Mouse (Mus musculus) midbrain, embryonic 10.5 days (tissue): ENCODE results near the gene Gpc1. TPM values are rescaled to one million over a fixed set of nuclear protein-coding genes. Genes with fewer than 3 reads are reported as not detected.

Experiments
- DNase-seq: peaks from one replicate; pipeline ENCODE4 v3.0.0-alpha.2; 2017; ENCODE audit warnings: low spot score
- H3K27ac ChIP-seq: fragments of 300-500 bp; sonication (generic); replicated peaks from 2 replicates; pipeline ENCODE4 v1.5.1; 2016; ENCODE audit warnings: mild to moderate bottlenecking
- H3K27me3 ChIP-seq: fragments of 300-500 bp; sonication (generic); 2 replicates; pipeline ENCODE4 v1.6.1; 2016; ENCODE audit warnings: low read depth, mild to moderate bottlenecking; ENCODE audit not compliant: poor library complexity, severe bottlenecking
- H3K36me3 ChIP-seq: fragments of 300-500 bp; sonication (generic); 2 replicates; pipeline ENCODE4 v1.6.1; 2016; ENCODE audit warnings: mild to moderate bottlenecking, moderate library complexity
- H3K4me1 ChIP-seq: fragments of 300-500 bp; sonication (generic); 2 replicates; pipeline ENCODE4 v1.6.1; 2016
- H3K4me3 ChIP-seq: fragments of 300-500 bp; sonication (generic); 2 replicates; pipeline ENCODE4 v1.5.1; 2016; ENCODE audit warnings: mild to moderate bottlenecking, moderate library complexity
- H3K9me3 ChIP-seq: fragments of 300-500 bp; sonication (generic); replicated peaks from 2 replicates; pipeline ENCODE4 v1.6.1; 2016; ENCODE audit warnings: mild to moderate bottlenecking
- WGBS: fragments of 180-500 bp; shearing (Covaris S2); methylation state at CpG from one replicate; pipeline ENCODE4 v1.1.7; 2016; 5-methylcytosine and 5-hydroxymethylcytosine counted together
- polyA plus RNA-seq: library from polyadenylated mRNA; unstranded; fragments of >200 nt; fragmentation: Nextera tagmentation; extraction: Ambion mirVana; gene quantifications from 2 replicates; pipeline ENCODE4 v1.2.1, GENCODE M21; 2016

The Gpc1 gene
- 65.5 and 71.4 TPM in 2 replicates for polyA plus RNA-seq

DNA sequence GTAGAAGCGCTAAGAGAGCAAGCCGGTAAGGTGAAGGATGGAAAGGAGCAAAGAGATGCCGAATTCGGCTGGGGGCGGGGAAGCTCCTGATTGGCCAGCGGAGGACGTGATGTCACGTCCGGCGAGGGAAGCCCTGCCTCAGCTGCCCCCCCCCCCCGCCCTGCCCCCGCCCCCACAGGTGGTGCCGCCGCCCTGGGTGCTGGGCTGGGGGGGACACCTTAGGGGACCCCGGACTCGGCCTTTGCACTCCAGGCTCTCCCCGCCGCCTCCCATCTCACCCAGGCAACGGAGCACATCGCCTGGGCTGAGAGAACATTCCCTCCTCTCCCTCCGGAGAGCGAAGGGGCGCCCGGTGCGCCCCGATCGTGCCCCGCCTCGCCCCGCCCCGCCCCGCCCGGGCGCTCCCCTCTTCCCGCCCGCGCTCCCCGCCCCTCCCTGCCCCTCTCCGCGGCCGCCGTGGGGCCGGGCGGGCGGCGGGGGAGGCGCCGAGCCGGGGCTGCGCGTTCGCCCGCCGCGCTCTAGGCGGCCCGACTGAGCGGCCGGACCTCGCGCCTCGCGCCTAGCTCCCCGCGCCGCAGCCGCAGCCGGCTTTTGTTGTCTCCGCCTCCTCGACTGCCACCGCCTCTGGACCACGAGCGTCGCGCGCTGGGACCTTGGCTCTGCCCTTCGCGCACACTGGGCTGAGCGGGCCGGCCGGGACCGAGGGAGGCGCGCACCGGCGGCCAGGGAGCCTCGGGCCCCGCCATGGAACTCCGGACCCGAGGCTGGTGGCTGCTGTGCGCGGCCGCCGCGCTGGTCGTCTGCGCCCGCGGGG lies at the start of gene Gpc1:
TSS of gene Gpc1 (plus strand) at position 458 of the 814 bp plus-strand sequence.
- DNase-seq, result peak; percentile 90
- Histone ChIP-seq H3K27ac (peak within 1 kb of the TSS; percentile 98), H3K4me1 (peaks cover 35% of the 10 kb centered on the region), H3K36me3 (peaks cover 23% of the 10 kb centered on the region), H3K4me3 (peak within 1 kb of the TSS; percentile 93), H3K9me3 (no peaks in the 10 kb centered on the region), H3K27me3 (peaks cover 38% of the 10 kb centered on the region)
- WGBS, result under 1% methylated on average over 68 of the region's 99 CpGs

GRCm38 (mm10) chr1:92781862-92782261 lies 49.6 kb upstream of the Gpc1 start:
- no peaks in the 10 kb centered on the region for H3K27me3 ChIP-seq
- no peaks in the 10 kb centered on the region for H3K9me3 ChIP-seq
- H3K36me3 ChIP-seq, result no peaks in the 10 kb centered on the region
- peak overlapping the region; percentile 70 for H3K27ac ChIP-seq
- H3K4me3 ChIP-seq, result no peak overlapping the region
- no peak for DNase-seq
- 85% methylated on average over 4 of the region's 4 CpGs for WGBS
- peaks cover 15% of the 10 kb centered on the region for H3K4me1 ChIP-seq

DNA sequence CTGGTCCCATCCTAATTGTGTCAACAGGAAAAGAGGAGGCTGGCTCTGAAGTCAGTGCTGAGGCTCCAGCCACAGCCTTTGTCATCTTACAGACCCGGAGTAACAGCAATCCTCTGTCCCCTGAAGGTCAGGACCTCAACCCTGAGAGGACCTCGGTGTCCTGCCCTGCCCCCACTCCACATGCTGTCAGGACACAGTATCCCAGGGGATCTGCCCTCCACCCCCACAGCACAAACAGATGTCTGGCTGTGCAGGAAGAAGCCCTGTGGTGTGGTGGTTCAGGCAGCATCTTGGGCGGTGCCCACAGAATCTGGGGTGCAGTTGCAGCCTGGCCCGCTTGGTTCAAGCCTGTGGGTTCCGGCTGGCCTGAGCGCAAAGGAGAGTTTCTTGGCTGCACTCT lies 48.9 kb upstream of the Gpc1 start:
- no peaks in the 10 kb centered on the region for H3K9me3 ChIP-seq
- H3K27me3 ChIP-seq, result no peaks in the 10 kb centered on the region
- H3K27ac ChIP-seq, result peak overlapping the region; percentile 70
- 49% methylated on average over 6 of the region's 6 CpGs for WGBS
- H3K4me3 ChIP-seq, result no peak overlapping the region
- peaks cover 22% of the 10 kb centered on the region for H3K4me1 ChIP-seq
- H3K36me3 ChIP-seq, result no peaks in the 10 kb centered on the region
- peak; percentile 25 for DNase-seq

DNA sequence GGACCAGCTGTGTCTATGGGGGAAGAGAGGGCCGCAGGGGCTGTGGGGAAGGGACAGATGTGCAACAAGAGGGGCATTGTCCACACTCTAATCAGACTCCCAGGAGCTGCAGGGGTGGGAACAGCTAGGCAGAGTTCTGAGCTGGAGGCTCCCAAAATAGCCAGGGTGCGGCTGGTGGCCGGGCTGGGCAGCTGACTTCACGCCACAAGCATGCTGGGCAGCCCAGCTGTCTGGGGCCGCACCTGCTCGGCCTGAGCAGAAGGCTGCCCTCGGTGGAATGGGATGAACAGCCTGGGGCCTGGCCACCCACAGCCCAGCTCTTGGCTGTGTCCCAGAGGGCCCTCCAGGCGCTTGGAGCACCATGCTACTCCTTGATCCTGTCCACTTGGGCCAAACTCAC lies 44.2 kb upstream of the Gpc1 start:
- Histone ChIP-seq H3K36me3 (no peaks in the 10 kb centered on the region), H3K27me3 (0 out of 2 replicates have a peak, but pooled peaks cover 8% of the 10 kb centered on the region), H3K9me3 (no peaks in the 10 kb centered on the region), H3K4me1 (peaks cover 54% of the 10 kb centered on the region), H3K27ac (peak overlapping the region; percentile 52; the same call in 1 of the 2 replicates), H3K4me3 (no peak overlapping the region)
- 72% methylated on average over 8 of the region's 8 CpGs for WGBS
- DNase-seq, result no peak

GRCm38 (mm10) chr1:92788049-92788448 lies 43.4 kb upstream of the Gpc1 start:
- Histone ChIP-seq H3K27ac (no peak overlapping the region), H3K36me3 (no peaks in the 10 kb centered on the region), H3K4me1 (peaks cover 46% of the 10 kb centered on the region), H3K9me3 (no peaks in the 10 kb centered on the region), H3K27me3 (0 out of 2 replicates have a peak, but pooled peaks cover 8% of the 10 kb centered on the region), H3K4me3 (no peak overlapping the region)
- 90% methylated on average over 7 of the region's 7 CpGs for WGBS
- no peak for DNase-seq

- Histone ChIP-seq H3K9me3 (no peaks in the 10 kb centered on the region), H3K27ac (peak overlapping the region; percentile 64), H3K4me3 (peak overlapping the region; percentile 9), H3K4me1 (peaks cover 40% of the 10 kb centered on the region), H3K27me3 (0 out of 2 replicates have a peak, but pooled peaks cover 8% of the 10 kb centered on the region), H3K36me3 (no peaks in the 10 kb centered on the region)
- 41% methylated on average over 7 of the region's 7 CpGs for WGBS
- DNase-seq, result no peak
Measured at GRCm38 (mm10) chr1:92790628-92791027, 40.8 kb upstream of the Gpc1 start.

- 9% methylated on average over 10 of the region's 10 CpGs for WGBS
- peak overlapping the region; percentile 9 for H3K4me3 ChIP-seq
Measured at GRCm38 (mm10) chr1:92791070-92791831, 40.2 kb upstream of the Gpc1 start.

DNA sequence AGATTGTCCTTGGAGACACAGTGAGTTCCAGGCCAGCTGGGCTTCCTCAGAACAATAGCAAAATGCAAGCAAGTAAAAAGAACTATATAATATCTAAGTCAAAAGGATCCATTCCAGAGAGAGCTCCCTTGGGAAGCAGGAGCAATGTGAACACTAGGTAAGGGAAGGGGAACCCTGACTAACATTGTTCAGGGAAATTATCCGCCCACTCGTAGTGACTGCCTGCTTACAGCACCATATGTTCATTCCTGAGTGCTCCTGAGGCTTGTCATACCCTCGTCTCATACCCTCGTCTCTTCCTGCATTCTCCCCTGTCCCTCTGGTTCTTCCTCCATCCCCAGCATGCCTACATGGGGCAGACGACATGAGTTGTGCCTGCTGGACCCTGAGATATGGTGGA lies 37.7 kb upstream of the Gpc1 start:
- WGBS, result 85% methylated on average over 5 of the region's 5 CpGs
- H3K9me3 ChIP-seq, result no peaks in the 10 kb centered on the region
- H3K4me1 ChIP-seq, result peaks cover 29% of the 10 kb centered on the region

More at GRCm38 (mm10) chr1:92791070-92791831, 40.2 kb upstream of the Gpc1 start:
- Histone ChIP-seq H3K27ac (peak overlapping the region; percentile 64), H3K36me3 (no peaks in the 10 kb centered on the region), H3K27me3 (0 out of 2 replicates have a peak, but pooled peaks cover 8% of the 10 kb centered on the region), H3K9me3 (no peaks in the 10 kb centered on the region), H3K4me1 (peaks cover 40% of the 10 kb centered on the region)
- peak; percentile 68 for DNase-seq

DNA sequence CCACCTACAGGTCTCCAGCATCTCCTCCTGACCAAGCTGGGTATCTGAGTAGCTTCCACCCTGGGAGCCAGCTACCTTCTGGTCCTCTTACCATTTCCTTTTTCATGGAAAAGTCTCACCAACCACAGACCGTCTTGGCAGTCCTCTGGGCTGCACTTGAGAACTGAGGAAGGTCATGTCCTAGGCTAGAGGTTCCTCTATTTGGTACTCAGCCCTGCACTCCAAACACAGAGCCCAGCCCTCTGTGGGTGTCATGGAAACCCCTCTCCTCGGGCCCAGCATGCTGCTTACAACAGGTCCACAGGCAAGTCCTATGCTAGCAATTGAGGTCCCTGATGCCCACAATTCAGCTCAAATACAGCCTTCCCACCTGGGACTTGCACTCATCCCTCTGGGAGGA lies 33.0 kb upstream of the Gpc1 start:
- no peaks in the 10 kb centered on the region for H3K36me3 ChIP-seq
- H3K27ac ChIP-seq, result no peak overlapping the region
- no peaks in the 10 kb centered on the region for H3K9me3 ChIP-seq
- H3K27me3 ChIP-seq, result no peaks in the 10 kb centered on the region
- no peak for DNase-seq
- 84% methylated on average over 2 of the region's 2 CpGs for WGBS
- no peaks in the 10 kb centered on the region for H3K4me1 ChIP-seq
- H3K4me3 ChIP-seq, result no peak overlapping the region

More for the DNA sequence above, 37.7 kb upstream of the Gpc1 start:
- Histone ChIP-seq H3K4me3 (no peak overlapping the region), H3K27ac (no peak overlapping the region), H3K27me3 (0 out of 2 replicates have a peak, but pooled peaks cover 8% of the 10 kb centered on the region), H3K36me3 (no peaks in the 10 kb centered on the region)
- DNase-seq, result no peak

DNA sequence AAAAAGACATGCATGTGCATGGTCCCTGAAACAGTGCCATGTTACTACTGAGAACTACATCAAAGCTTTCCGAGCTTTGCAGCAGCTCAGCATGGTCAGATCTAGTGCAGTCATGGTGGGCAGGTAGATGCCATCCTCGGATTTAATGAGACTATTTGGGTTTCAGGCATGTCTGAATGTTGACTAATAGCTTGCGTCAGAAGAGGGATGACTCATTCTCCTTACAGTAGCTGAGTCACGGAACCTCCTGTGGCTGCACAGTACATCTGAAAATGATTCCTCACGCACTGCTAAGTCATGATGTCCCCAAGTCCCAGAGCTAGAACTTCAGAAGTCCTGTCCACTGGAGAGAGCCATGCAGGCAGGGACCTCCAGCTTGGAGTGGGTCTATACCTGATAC lies 31.8 kb upstream of the Gpc1 start:
- no peaks in the 10 kb centered on the region for H3K4me1 ChIP-seq
- no peaks in the 10 kb centered on the region for H3K9me3 ChIP-seq
- WGBS, result 88% methylated on average over 5 of the region's 5 CpGs
- no peak overlapping the region for H3K4me3 ChIP-seq
- no peak for DNase-seq
- H3K27ac ChIP-seq, result no peak overlapping the region
- no peaks in the 10 kb centered on the region for H3K36me3 ChIP-seq
- H3K27me3 ChIP-seq, result no peaks in the 10 kb centered on the region

GRCm38 (mm10) chr1:92802362-92802761 lies 29.1 kb upstream of the Gpc1 start:
- Histone ChIP-seq H3K36me3 (no peaks in the 10 kb centered on the region), H3K4me1 (no peaks in the 10 kb centered on the region), H3K9me3 (no peaks in the 10 kb centered on the region), H3K4me3 (no peak overlapping the region), H3K27me3 (no peaks in the 10 kb centered on the region), H3K27ac (no peak overlapping the region)
- 86% methylated on average over 1 of the region's 1 CpGs for WGBS
- DNase-seq, result no peak

DNA sequence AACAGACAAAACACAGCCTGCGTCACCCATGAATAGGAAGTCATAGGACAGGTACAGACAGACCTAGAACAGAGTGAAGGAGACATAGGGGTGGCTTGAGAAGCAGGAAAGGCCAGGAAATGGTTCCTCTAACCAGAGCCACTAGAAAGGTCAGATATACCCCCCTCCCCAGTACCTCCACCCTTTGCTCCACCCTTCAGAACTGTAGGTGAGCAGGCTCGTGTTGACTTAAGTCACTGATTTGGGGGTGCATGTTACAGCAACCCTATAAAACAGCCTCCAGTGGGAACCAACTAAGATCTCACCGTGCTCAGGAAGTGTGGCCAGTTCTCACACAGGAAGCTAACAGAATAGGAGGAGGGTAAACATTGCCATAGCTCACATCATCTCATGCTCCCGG lies 28.1 kb upstream of the Gpc1 start:
- Histone ChIP-seq H3K27ac (no peak overlapping the region), H3K27me3 (no peaks in the 10 kb centered on the region), H3K36me3 (no peaks in the 10 kb centered on the region), H3K4me3 (no peak overlapping the region), H3K4me1 (no peaks in the 10 kb centered on the region), H3K9me3 (no peaks in the 10 kb centered on the region)
- 81% methylated on average over 4 of the region's 4 CpGs for WGBS
- no peak for DNase-seq

GRCm38 (mm10) chr1:92805181-92805580 lies 26.3 kb upstream of the Gpc1 start:
- peaks cover 9% of the 10 kb centered on the region for H3K9me3 ChIP-seq
- no peaks in the 10 kb centered on the region for H3K4me1 ChIP-seq
- no peaks in the 10 kb centered on the region for H3K27me3 ChIP-seq
- DNase-seq, result no peak
- H3K4me3 ChIP-seq, result no peak overlapping the region
- no peaks in the 10 kb centered on the region for H3K36me3 ChIP-seq
- WGBS, result 79% methylated on average over 5 of the region's 5 CpGs
- no peak overlapping the region for H3K27ac ChIP-seq
